Mouse (Mus musculus): ENCODE data around the gene Olfr547.
"Not testable (repeated sequence)": the region's sequence is repeated elsewhere in the genome, so short reads cannot be mapped to it uniquely, and the experiment has no call there.

The Olfr547 gene

GRCm38 (mm10) chr7:102534449-102534848 lies at the start of gene Olfr547:
Olfr547 (plus strand) TSS chr7:102534749.
- DNase-seq (ENCODE audit: low spot score): no peak

GRCm38 (mm10) chr7:102484766-102485165 lies 49.8 kb upstream of the Olfr547 start:
- DNase-seq (ENCODE audit: low spot score): not testable (repeated sequence)

GRCm38 (mm10) chr7:102486105-102486504 lies 48.4 kb upstream of the Olfr547 start:
- DNase-seq (ENCODE audit: low spot score): no peak

- no peak for DNase-seq (ENCODE audit: low spot score)
These were observed 46.4 kb upstream of the Olfr547 start, which contains the start of gene Olfr544 for GRCm38 (mm10) chr7:102488161-102488560. Olfr544 (minus strand) TSS chr7:102488313.

GRCm38 (mm10) chr7:102494416-102494815 lies 40.1 kb upstream of the Olfr547 start:
- not testable (repeated sequence) for DNase-seq (ENCODE audit: low spot score)

GRCm38 (mm10) chr7:102499473-102499872 lies 35.1 kb upstream of the Olfr547 start, which contains the start of gene Olfr545:
Olfr545 (minus strand) TSS chr7:102499573.
- no peak for DNase-seq (ENCODE audit: low spot score)

GRCm38 (mm10) chr7:102501986-102502385 lies 32.6 kb upstream of the Olfr547 start:
- DNase-seq (ENCODE audit: low spot score): no peak

- peak; percentile 57 for DNase-seq (ENCODE audit: low spot score)
These were observed 27.7 kb upstream of the Olfr547 start for GRCm38 (mm10) chr7:102506848-102507247.

- no peak for DNase-seq (ENCODE audit: low spot score)
These were observed 26.5 kb upstream of the Olfr547 start for GRCm38 (mm10) chr7:102508066-102508465.

GRCm38 (mm10) chr7:102508666-102509065 lies 25.9 kb upstream of the Olfr547 start:
- no peak for DNase-seq (ENCODE audit: low spot score)

GRCm38 (mm10) chr7:102509726-102510125 lies 24.8 kb upstream of the Olfr547 start:
- no peak for DNase-seq (ENCODE audit: low spot score)

GRCm38 (mm10) chr7:102511927-102512326 lies 22.6 kb upstream of the Olfr547 start:
- no peak for DNase-seq (ENCODE audit: low spot score)

GRCm38 (mm10) chr7:102512814-102513435 lies 21.6 kb upstream of the Olfr547 start:
- DNase-seq (ENCODE audit: low spot score): peak; percentile 74

- DNase-seq (ENCODE audit: low spot score): no peak
These were observed 20.4 kb upstream of the Olfr547 start for GRCm38 (mm10) chr7:102514144-102514543.

- DNase-seq (ENCODE audit: low spot score): no peak
These were observed 18.1 kb upstream of the Olfr547 start for GRCm38 (mm10) chr7:102516261-102517050.

- DNase-seq (ENCODE audit: low spot score): no peak
These were observed 17.6 kb upstream of the Olfr547 start for GRCm38 (mm10) chr7:102517051-102517335.

GRCm38 (mm10) chr7:102529052-102529451 lies 5.5 kb upstream of the Olfr547 start:
- no peak for DNase-seq (ENCODE audit: low spot score)

GRCm38 (mm10) chr7:102540596-102540995 lies 6.0 kb downstream of the Olfr547 start, which contains the start of gene Olfr548-ps1:
Olfr548-ps1 (plus strand) TSS chr7:102540896.
- DNase-seq (ENCODE audit: low spot score): no peak

GRCm38 (mm10) chr7:102541251-102541650 lies 6.7 kb downstream of the Olfr547 start:
- DNase-seq (ENCODE audit: low spot score): no peak

GRCm38 (mm10) chr7:102549570-102549969 lies 15.0 kb downstream of the Olfr547 start, which contains the start of gene Olfr549:
Olfr549 (plus strand) TSS chr7:102549870.
- no peak for DNase-seq (ENCODE audit: low spot score)

GRCm38 (mm10) chr7:102553279-102553678 lies 18.7 kb downstream of the Olfr547 start:
- no peak for DNase-seq (ENCODE audit: low spot score)

- DNase-seq (ENCODE audit: low spot score): peak; percentile 85
These were observed 30.7 kb downstream of the Olfr547 start, which contains the start of gene Trim21 for GRCm38 (mm10) chr7:102564999-102565997. Trim21 (minus strand) TSS chr7:102565486.

All from T-cell, adult 2 months (primary cell).